Mouse (Mus musculus): ENCODE data around the gene Uba3.

Gene Uba3

GRCm38 (mm10) chr6:97205439-97205885, at the start of gene Uba3:
Uba3 (minus strand) TSS chr6:97205647.
- DNase-seq (ENCODE audit: low read depth, low spot score), result peak; percentile 100

- no peak for DNase-seq (ENCODE audit: low read depth, low spot score)
Measured at GRCm38 (mm10) chr6:97252711-97253221, 47.3 kb upstream of the Uba3 start, which contains the start of gene Lmod3. Lmod3 (minus strand) TSS chr6:97252759.

GRCm38 (mm10) chr6:97252086-97252485, 46.6 kb upstream of the Uba3 start:
- DNase-seq (ENCODE audit: low read depth, low spot score), result no peak

- peak; percentile 77 for DNase-seq (ENCODE audit: low read depth, low spot score)
Measured at GRCm38 (mm10) chr6:97250966-97251365, 45.5 kb upstream of the Uba3 start.

- no peak for DNase-seq (ENCODE audit: low read depth, low spot score)
Measured at GRCm38 (mm10) chr6:97245200-97245599, 39.8 kb upstream of the Uba3 start.

- no peak for DNase-seq (ENCODE audit: low read depth, low spot score)
Measured at GRCm38 (mm10) chr6:97242522-97242921, 37.1 kb upstream of the Uba3 start.

- no peak for DNase-seq (ENCODE audit: low read depth, low spot score)
Measured at GRCm38 (mm10) chr6:97240092-97240491, 34.6 kb upstream of the Uba3 start.

- DNase-seq (ENCODE audit: low read depth, low spot score), result peak; percentile 12
Measured at GRCm38 (mm10) chr6:97239360-97239759, 33.9 kb upstream of the Uba3 start.

- DNase-seq (ENCODE audit: low read depth, low spot score), result no peak
Measured at GRCm38 (mm10) chr6:97236088-97236487, 30.6 kb upstream of the Uba3 start.

- DNase-seq (ENCODE audit: low read depth, low spot score), result no peak
Measured at GRCm38 (mm10) chr6:97234911-97235668, 29.6 kb upstream of the Uba3 start.

- DNase-seq (ENCODE audit: low read depth, low spot score), result no peak
Measured at GRCm38 (mm10) chr6:97227067-97227847, 21.8 kb upstream of the Uba3 start.

GRCm38 (mm10) chr6:97226083-97226491, 20.6 kb upstream of the Uba3 start:
- no peak for DNase-seq (ENCODE audit: low read depth, low spot score)

- no peak for DNase-seq (ENCODE audit: low read depth, low spot score)
Measured at GRCm38 (mm10) chr6:97224505-97224904, 19.1 kb upstream of the Uba3 start.

GRCm38 (mm10) chr6:97223566-97223965, 18.1 kb upstream of the Uba3 start:
- no peak for DNase-seq (ENCODE audit: low read depth, low spot score)

GRCm38 (mm10) chr6:97222931-97223467, 17.6 kb upstream of the Uba3 start:
- DNase-seq (ENCODE audit: low read depth, low spot score), result peak; percentile 81

- peak; percentile 53 for DNase-seq (ENCODE audit: low read depth, low spot score)
Measured at GRCm38 (mm10) chr6:97222321-97222720, 16.9 kb upstream of the Uba3 start.

- peak; percentile 53 for DNase-seq (ENCODE audit: low read depth, low spot score)
Measured at GRCm38 (mm10) chr6:97221205-97222025, 16.0 kb upstream of the Uba3 start.

GRCm38 (mm10) chr6:97220672-97221071, 15.2 kb upstream of the Uba3 start:
- no peak for DNase-seq (ENCODE audit: low read depth, low spot score)

- DNase-seq (ENCODE audit: low read depth, low spot score), result no peak
Measured at GRCm38 (mm10) chr6:97216154-97216821, 10.8 kb upstream of the Uba3 start.

- peak; percentile 93 for DNase-seq (ENCODE audit: low read depth, low spot score)
Measured at GRCm38 (mm10) chr6:97211981-97212380, 6.5 kb upstream of the Uba3 start.
